In genomic region chr6:54034471-54034870, GRCm38 (mm10) we compare ENCODE assay signal across 8 mouse cellular contexts. TPM values are rescaled to one million over a fixed set of nuclear protein-coding genes. Genes with fewer than 3 reads are reported as not detected.
DNase-seq lines count a peak whose midpoint lies in the region; ATAC-seq lines count a peak whose summit lies in the region.

No protein-coding gene starts in this region.

- no peaks in the 10 kb centered on the region for H3K36me3 ChIP-seq in hindbrain, embryonic 15.5 days

- ATAC-seq in hindbrain, embryonic 15.5 days (ENCODE audit: low FRiP score, low read depth): peak; percentile 82
- peak; percentile 93 for ATAC-seq in megakaryocyte progenitor cell, adult 5-6 weeks (replicated peaks; ENCODE audit: poor library complexity)

- H3K9ac ChIP-seq in hindbrain, embryonic 15.5 days: no peak overlapping the region

- H3K4me2 ChIP-seq in hindbrain, embryonic 15.5 days: peak overlapping the region; percentile 47

- H3K27ac ChIP-seq in hindbrain, embryonic 15.5 days (replicated peaks): peak overlapping the region; percentile 78

- H3K4me3 ChIP-seq in hindbrain, embryonic 15.5 days: no peak overlapping the region

- intact Hi-C loops in left cerebral cortex, postnatal 10 days (cut with DNase I): loop anchor here (5.0 kb wide), 2 partner anchors 62 to 193 kb away; no protein-coding TSS in a partner anchor

- DNase-seq in ES-CJ7 (ENCODE audit: low read depth, low spot score): peak; percentile 80
- DNase-seq in cerebellum, adult 9-10 months: peak; percentile 56
- DNase-seq in gastrocnemius, adult 18-20 months (ENCODE audit: low spot score): peak; percentile 46
- DNase-seq in left cerebral cortex, postnatal 10 days (ENCODE audit: extremely low spot score in 1 of 2, low spot score in 2 of 2): peak; percentile 67 to 82
- DNase-seq in right cerebral cortex, adult 2 months (ENCODE audit: low spot score in 2 of 2): peak; percentile 76 to 79
- peak; percentile 78 for DNase-seq in urinary bladder, postnatal 14 days (ENCODE audit: low spot score)

- no peaks in the 10 kb centered on the region for H3K27me3 ChIP-seq in hindbrain, embryonic 15.5 days

- peaks cover 19% of the 10 kb centered on the region for H3K4me1 ChIP-seq in hindbrain, embryonic 15.5 days (replicated peaks)

- 2% methylated on average over 8 of the region's 9 CpGs for WGBS in hindbrain, embryonic 15.5 days

- H3K9me3 ChIP-seq in hindbrain, embryonic 15.5 days: no peaks in the 10 kb centered on the region

RNA-seq across cellular contexts. Expression of gene Chn2, which starts 4.9 kb away (rescaled TPM):
- under 1 TPM; 0.69 to 0.73 TPM for total RNA-seq in gastrocnemius, adult 18-20 months (2021)
- 24.6 and 32.5 TPM in 2 replicates for polyA plus RNA-seq in hindbrain, embryonic 15.5 days (2015; fragmentation: Nextera tagmentation; extraction: Ambion mirVana)
- 10 to 100 TPM; 55.3 to 56.6 TPM for total RNA-seq in left cerebral cortex, postnatal 10 days (2021)
- total RNA-seq in megakaryocyte progenitor cell, adult 5-6 weeks (2015): 7.5 and 10.9 TPM in 2 replicates
- 8.0 and 9.5 TPM in 2 replicates for total RNA-seq in megakaryocyte progenitor cell, adult 5-6 weeks (2017)

RNA-seq across cellular contexts. Expression of gene Cpvl, which starts 56.0 kb away (rescaled TPM):
- not detected for total RNA-seq in gastrocnemius, adult 18-20 months (2021)
- 0.10 TPM in 1 of 2 replicates, not detected in the other for polyA plus RNA-seq in hindbrain, embryonic 15.5 days (2015; fragmentation: Nextera tagmentation; extraction: Ambion mirVana)
- total RNA-seq in left cerebral cortex, postnatal 10 days (2021): under 1 TPM in 1 of 2 experiments, not detected in 1; 0.24 TPM
- total RNA-seq in megakaryocyte progenitor cell, adult 5-6 weeks (2015): not detected in 2 replicates
- 0.17 TPM in 1 of 2 replicates, not detected in the other for total RNA-seq in megakaryocyte progenitor cell, adult 5-6 weeks (2017)

Comparison
In these comparisons a context has a peak if more than half of its experiments do, and no peak if none do; other contexts are left out.
1. RNA of gene Chn2, which starts 4.9 kb away (total RNA-seq): 55.3 to 56.6 TPM in left cerebral cortex, postnatal 10 days; 7.5 to 10.9 TPM in megakaryocyte progenitor cell, adult 5-6 weeks and 0.69 to 0.73 TPM in gastrocnemius, adult 18-20 months; every median in the first group is over 4 times any median in the second.
2. Peak in every context shown above with its lines, with median percentiles within 50 percentile points of each other: DNase-seq.